Mouse (Mus musculus): ENCODE data around the gene Tmem214. TPM values are rescaled to one million over a fixed set of nuclear protein-coding genes. Genes with fewer than 3 reads are reported as not detected.
"Not testable (repeated sequence)": the region's sequence is repeated elsewhere in the genome, so short reads cannot be mapped to it uniquely, and the experiment has no call there.

The Tmem214 gene
- total RNA-seq, 1 experiment from 2014 or later = 12.0 TPM

GRCm38 (mm10) chr5:30868981-30869380, 1.2 kb downstream of the Tmem214 start:
- no peak for ATAC-seq (replicated peaks in 1 of 2; ENCODE audit: insufficient read depth in 1 of 2, low FRiP score in 2 of 2, low TSS enrichment in 1 of 2, low read depth in 1 of 2, poor library complexity in 2 of 2, severe bottlenecking in 2 of 2)

GRCm38 (mm10) chr5:30869405-30870130, 1.8 kb downstream of the Tmem214 start:
- peak; percentile 96 for ATAC-seq (replicated peaks in 1 of 2; ENCODE audit: insufficient read depth in 1 of 2, low FRiP score in 2 of 2, low TSS enrichment in 1 of 2, low read depth in 1 of 2, poor library complexity in 2 of 2, severe bottlenecking in 2 of 2)

GRCm38 (mm10) chr5:30870131-30870406, 2.3 kb downstream of the Tmem214 start:
- no peak for ATAC-seq (replicated peaks in 1 of 2; ENCODE audit: insufficient read depth in 1 of 2, low FRiP score in 2 of 2, low TSS enrichment in 1 of 2, low read depth in 1 of 2, poor library complexity in 2 of 2, severe bottlenecking in 2 of 2)

- ATAC-seq (replicated peaks in 1 of 2; ENCODE audit: insufficient read depth in 1 of 2, low FRiP score in 2 of 2, low TSS enrichment in 1 of 2, low read depth in 1 of 2, poor library complexity in 2 of 2, severe bottlenecking in 2 of 2) = no peak
Measured at GRCm38 (mm10) chr5:30872574-30872973, 4.8 kb downstream of the Tmem214 start.

- ATAC-seq (replicated peaks in 1 of 2; ENCODE audit: insufficient read depth in 1 of 2, low FRiP score in 2 of 2, low TSS enrichment in 1 of 2, low read depth in 1 of 2, poor library complexity in 2 of 2, severe bottlenecking in 2 of 2) = no peak
Measured at GRCm38 (mm10) chr5:30874365-30874764, 6.6 kb downstream of the Tmem214 start.

- ATAC-seq (replicated peaks in 1 of 2; ENCODE audit: insufficient read depth in 1 of 2, low FRiP score in 2 of 2, low TSS enrichment in 1 of 2, low read depth in 1 of 2, poor library complexity in 2 of 2, severe bottlenecking in 2 of 2) = no peak
Measured at GRCm38 (mm10) chr5:30878616-30879015, 10.8 kb downstream of the Tmem214 start.

GRCm38 (mm10) chr5:30879347-30879943, 11.6 kb downstream of the Tmem214 start:
- no peak for ATAC-seq (replicated peaks in 1 of 2; ENCODE audit: insufficient read depth in 1 of 2, low FRiP score in 2 of 2, low TSS enrichment in 1 of 2, low read depth in 1 of 2, poor library complexity in 2 of 2, severe bottlenecking in 2 of 2)

- not testable (repeated sequence) for ATAC-seq (replicated peaks in 1 of 2; ENCODE audit: insufficient read depth in 1 of 2, low FRiP score in 2 of 2, low TSS enrichment in 1 of 2, low read depth in 1 of 2, poor library complexity in 2 of 2, severe bottlenecking in 2 of 2)
Measured at GRCm38 (mm10) chr5:30881839-30882238, 14.0 kb downstream of the Tmem214 start.

- no peak for ATAC-seq (replicated peaks in 1 of 2; ENCODE audit: insufficient read depth in 1 of 2, low FRiP score in 2 of 2, low TSS enrichment in 1 of 2, low read depth in 1 of 2, poor library complexity in 2 of 2, severe bottlenecking in 2 of 2)
Measured at GRCm38 (mm10) chr5:30886209-30886608, 18.4 kb downstream of the Tmem214 start.

- no peak for ATAC-seq (replicated peaks in 1 of 2; ENCODE audit: insufficient read depth in 1 of 2, low FRiP score in 2 of 2, low TSS enrichment in 1 of 2, low read depth in 1 of 2, poor library complexity in 2 of 2, severe bottlenecking in 2 of 2)
Measured at GRCm38 (mm10) chr5:30886731-30887130, 18.9 kb downstream of the Tmem214 start.

- peak; percentile 35 to 65 for ATAC-seq (replicated peaks in 1 of 2; ENCODE audit: insufficient read depth in 1 of 2, low FRiP score in 2 of 2, low TSS enrichment in 1 of 2, low read depth in 1 of 2, poor library complexity in 2 of 2, severe bottlenecking in 2 of 2)
Measured at GRCm38 (mm10) chr5:30887331-30887761, 19.5 kb downstream of the Tmem214 start.

GRCm38 (mm10) chr5:30887858-30888336, 20.1 kb downstream of the Tmem214 start:
- ATAC-seq (replicated peaks in 1 of 2; ENCODE audit: insufficient read depth in 1 of 2, low FRiP score in 2 of 2, low TSS enrichment in 1 of 2, low read depth in 1 of 2, poor library complexity in 2 of 2, severe bottlenecking in 2 of 2) = peak; percentile 57 to 58

GRCm38 (mm10) chr5:30888337-30889087, 20.7 kb downstream of the Tmem214 start, which contains the start of gene Agbl5:
Agbl5 (plus strand) TSS chr5:30888694.
- peak; percentile 70 to 71 for ATAC-seq (replicated peaks in 1 of 2; ENCODE audit: insufficient read depth in 1 of 2, low FRiP score in 2 of 2, low TSS enrichment in 1 of 2, low read depth in 1 of 2, poor library complexity in 2 of 2, severe bottlenecking in 2 of 2)

GRCm38 (mm10) chr5:30889088-30889754, 21.4 kb downstream of the Tmem214 start:
- ATAC-seq (replicated peaks in 1 of 2; ENCODE audit: insufficient read depth in 1 of 2, low FRiP score in 2 of 2, low TSS enrichment in 1 of 2, low read depth in 1 of 2, poor library complexity in 2 of 2, severe bottlenecking in 2 of 2) = no peak

GRCm38 (mm10) chr5:30890375-30890774, 22.6 kb downstream of the Tmem214 start:
- no peak for ATAC-seq (replicated peaks in 1 of 2; ENCODE audit: insufficient read depth in 1 of 2, low FRiP score in 2 of 2, low TSS enrichment in 1 of 2, low read depth in 1 of 2, poor library complexity in 2 of 2, severe bottlenecking in 2 of 2)

GRCm38 (mm10) chr5:30901860-30902259, 34.0 kb downstream of the Tmem214 start:
- no peak for ATAC-seq (replicated peaks in 1 of 2; ENCODE audit: insufficient read depth in 1 of 2, low FRiP score in 2 of 2, low TSS enrichment in 1 of 2, low read depth in 1 of 2, poor library complexity in 2 of 2, severe bottlenecking in 2 of 2)

GRCm38 (mm10) chr5:30907413-30908059, 39.7 kb downstream of the Tmem214 start, which contains the start of gene Ost4:
Ost4 (minus strand) TSS chr5:30907788.
- ATAC-seq (replicated peaks in 1 of 2; ENCODE audit: insufficient read depth in 1 of 2, low FRiP score in 2 of 2, low TSS enrichment in 1 of 2, low read depth in 1 of 2, poor library complexity in 2 of 2, severe bottlenecking in 2 of 2) = peak; percentile 94 to 96
